Mouse (Mus musculus) kidney, adult 18-20 months (tissue): ENCODE data around the gene Uqcrfs1.
A peak's percentile ranks its signal among the peaks of the same experiment; 100 is the strongest.

Experiments used
- DNase-seq: peaks from one replicate; pipeline ENCODE4 v3.0.0; 2021

Uqcrfs1 gene

GRCm38 (mm10) chr13:30544856-30545604 lies at the start of gene Uqcrfs1:
Uqcrfs1 (minus strand) TSS chr13:30545362.
- peak; percentile 98 for DNase-seq

GRCm38 (mm10) chr13:30585786-30586185 lies 40.6 kb upstream of the Uqcrfs1 start:
- no peak for DNase-seq

- DNase-seq = no peak
Measured at GRCm38 (mm10) chr13:30582541-30582940, 37.4 kb upstream of the Uqcrfs1 start.

GRCm38 (mm10) chr13:30578806-30579205 lies 33.6 kb upstream of the Uqcrfs1 start:
- no peak for DNase-seq

- DNase-seq = no peak
Measured at GRCm38 (mm10) chr13:30576819-30577218, 31.7 kb upstream of the Uqcrfs1 start.

- no peak for DNase-seq
Measured at GRCm38 (mm10) chr13:30572971-30573370, 27.8 kb upstream of the Uqcrfs1 start.

- DNase-seq = no peak
Measured at GRCm38 (mm10) chr13:30570182-30570581, 25.0 kb upstream of the Uqcrfs1 start.

GRCm38 (mm10) chr13:30567571-30567970 lies 22.4 kb upstream of the Uqcrfs1 start:
- DNase-seq = no peak

GRCm38 (mm10) chr13:30566767-30567166 lies 21.6 kb upstream of the Uqcrfs1 start:
- peak; percentile 57 for DNase-seq

GRCm38 (mm10) chr13:30560603-30561002 lies 15.4 kb upstream of the Uqcrfs1 start:
- no peak for DNase-seq

- no peak for DNase-seq
Measured at GRCm38 (mm10) chr13:30560052-30560451, 14.9 kb upstream of the Uqcrfs1 start.

GRCm38 (mm10) chr13:30557751-30558150 lies 12.6 kb upstream of the Uqcrfs1 start:
- DNase-seq = no peak

GRCm38 (mm10) chr13:30553051-30553587 lies 8.0 kb upstream of the Uqcrfs1 start:
- DNase-seq = no peak

- no peak for DNase-seq
Measured at GRCm38 (mm10) chr13:30549339-30549738, 4.2 kb upstream of the Uqcrfs1 start.

GRCm38 (mm10) chr13:30548835-30549234 lies 3.7 kb upstream of the Uqcrfs1 start:
- peak; percentile 84 for DNase-seq

- peak; percentile 40 for DNase-seq
Measured at GRCm38 (mm10) chr13:30530761-30531160, 14.4 kb downstream of the Uqcrfs1 start.

GRCm38 (mm10) chr13:30524961-30525360 lies 20.2 kb downstream of the Uqcrfs1 start:
- DNase-seq = no peak

- DNase-seq = peak; percentile 19
Measured at GRCm38 (mm10) chr13:30523971-30524370, 21.2 kb downstream of the Uqcrfs1 start.

GRCm38 (mm10) chr13:30523246-30523891 lies 21.8 kb downstream of the Uqcrfs1 start:
- no peak for DNase-seq

GRCm38 (mm10) chr13:30521282-30521902 lies 23.8 kb downstream of the Uqcrfs1 start:
- DNase-seq = no peak

GRCm38 (mm10) chr13:30518191-30518590 lies 27.0 kb downstream of the Uqcrfs1 start:
- DNase-seq = no peak

- no peak for DNase-seq
Measured at GRCm38 (mm10) chr13:30507651-30508050, 37.5 kb downstream of the Uqcrfs1 start.

- no peak for DNase-seq
Measured at GRCm38 (mm10) chr13:30501860-30502395, 43.2 kb downstream of the Uqcrfs1 start.
